17 mouse cellular contexts compared by ENCODE assay signal in the genomic region with DNA sequence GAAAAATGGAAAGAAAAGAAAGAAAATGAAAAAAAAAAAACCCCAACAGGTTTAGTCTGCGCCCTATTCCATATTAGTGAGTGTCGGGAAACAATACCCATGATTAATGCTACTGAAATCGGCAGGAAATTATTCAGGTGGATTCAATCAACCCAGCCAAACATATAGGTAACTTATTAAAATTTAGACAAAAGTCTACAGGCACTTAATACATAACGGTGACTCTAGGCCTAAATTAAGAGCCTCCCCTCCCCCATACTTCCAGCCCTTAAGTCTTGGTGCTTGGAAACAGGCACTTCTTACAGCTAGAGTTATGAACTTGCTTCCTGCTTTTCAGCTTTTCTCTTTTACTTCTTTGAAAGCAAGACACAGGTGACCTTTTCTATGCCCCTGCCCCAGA.
DNase-seq lines count a peak whose midpoint lies in the region; TF ChIP-seq lines count a peak whose summit lies in the region.
"Had no signal": no experiment of that assay in that cellular context is flagged by ENCODE, and none has a peak within 500 bp of the region (broad histone marks: within the 10 kb centered on the region; RNA-seq: fewer than 3 reads in every experiment).

No protein-coding gene starts in this region.

- no peaks in the 10 kb centered on the region for H3K36me3 ChIP-seq in myocyte (ENCODE audit: control insufficient read depth, insufficient read depth)
- H3K36me3 ChIP-seq: embryonic facial prominence, embryonic 15.5 days; forebrain, embryonic 10.5 days; heart, embryonic 15.5 days; hindbrain, embryonic 10.5 days had no signal

- no peak overlapping the region for H3ac ChIP-seq in myocyte (ENCODE audit: control insufficient read depth, insufficient read length)

- TF ChIP-seq POLR2A in brain, embryonic 14.5 days (IDR thresholded peaks at IDR 0.05; ENCODE audit: borderline replicate concordance, extremely low read depth, insufficient read depth, insufficient read length, poor library complexity, severe bottlenecking), result no peak
- no peak for TF ChIP-seq POLR2A in myocyte (IDR thresholded peaks at IDR 0.05; ENCODE audit: insufficient read length, low read depth)

- no peak overlapping the region for H3K4me3 ChIP-seq in myocyte
- H3K4me3 ChIP-seq: embryonic facial prominence, embryonic 15.5 days; erythroblast, embryonic 14.5 days; forebrain, embryonic 10.5 days; heart, embryonic 15.5 days; hindbrain, embryonic 10.5 days had no signal

- intact Hi-C loops in heart, postnatal 10 days (cut with DNase I), result loop anchor here (10.0 kb wide), 1 partner anchor 556 kb away; no protein-coding TSS in a partner anchor

- DNase-seq in heart, adult 11 months, result peak; percentile 7
- no peak for DNase-seq in heart, postnatal 10 days
- DNase-seq in brain, embryonic 14.5 days (ENCODE audit: low read depth), result peak; percentile 3
- peak; percentile 75 for DNase-seq in forelimb bud, embryonic 11.5 days (ENCODE audit: low read depth, low spot score)
- DNase-seq in layer of hippocampus, adult 8-10 months (ENCODE audit: low spot score in 2 of 2), result no peak
- DNase-seq: adrenal gland, adult 2 months; adrenal gland, postnatal 25 days; cerebellum, adult 8-10 months; gastrocnemius, postnatal 10 days had no signal

- TF ChIP-seq CTCF in brain, embryonic 14.5 days (IDR thresholded peaks at IDR 0.05; ENCODE audit: borderline replicate concordance, extremely low read depth, insufficient read depth, insufficient read length), result no peak

- H3K79me2 ChIP-seq in myocyte (ENCODE audit: control insufficient read depth, insufficient read depth), result no peaks in the 10 kb centered on the region

- H3K4me2 ChIP-seq in myocyte (ENCODE audit: low read depth), result peak overlapping the region; percentile 8
- H3K4me2 ChIP-seq: embryonic facial prominence, embryonic 15.5 days; heart, embryonic 11.5 days; heart, embryonic 15.5 days; hindbrain, embryonic 14.5 days had no signal

- no peaks in the 10 kb centered on the region for H3K27me3 ChIP-seq in myocyte (ENCODE audit: control insufficient read depth, insufficient read depth, insufficient read length)
- H3K27me3 ChIP-seq: embryonic facial prominence, embryonic 15.5 days; heart, embryonic 15.5 days had no signal

TF ChIP-seq in myocyte, 11 proteins besides CTCF, POLR2A, EP300 and RAD21:
- TF ChIP-seq REST (IDR thresholded peaks at IDR 0.05; ENCODE audit: insufficient read depth, insufficient read length) (no peak), CEBPB (IDR thresholded peaks at IDR 0.05; ENCODE audit: insufficient read depth, poor library complexity, severe bottlenecking) (no peak), USF1 (IDR thresholded peaks at IDR 0.05; ENCODE audit: low read depth) (no peak), MYOD1 (IDR thresholded peaks at IDR 0.05; ENCODE audit: control insufficient read depth in 1 of 3, insufficient read length in 2 of 3, low read depth in 2 of 3) (no peak), POLR2AphosphoS2 (IDR thresholded peaks at IDR 0.05; ENCODE audit: insufficient read length, low read depth) (no peak), MAX (IDR thresholded peaks at IDR 0.05; ENCODE audit: low read depth) (no peak), SRF (IDR thresholded peaks at IDR 0.05; ENCODE audit: control insufficient read depth, insufficient read length, low read depth) (no peak), MYOG (IDR thresholded peaks at IDR 0.05; ENCODE audit: control insufficient read depth in 1 of 3, insufficient read depth in 1 of 3, insufficient read length in 2 of 3, low read depth in 2 of 3) (no peak), TCF3 (IDR thresholded peaks at IDR 0.05; ENCODE audit: insufficient read length, low read depth) (no peak), TCF12 (IDR thresholded peaks at IDR 0.05; ENCODE audit: insufficient read depth, poor library complexity, severe bottlenecking) (no peak), E2F4 (IDR thresholded peaks at IDR 0.05; ENCODE audit: insufficient read depth) (no peak)

Comparison
In these comparisons a context has a peak if more than half of its experiments do, and no peak if none do; other contexts are left out.
1. DNase-seq: peak in heart, adult 11 months (single experiment), brain, embryonic 14.5 days (single experiment) and forelimb bud, embryonic 11.5 days (single experiment); none in heart, postnatal 10 days (0 of 2) and layer of hippocampus, adult 8-10 months (0 of 2).